Mouse (Mus musculus): ENCODE measurements around the gene Vmn2r120. TPM values are rescaled to one million over a fixed set of nuclear protein-coding genes. Genes with fewer than 3 reads are reported as not detected.

Vmn2r120 gene
- total RNA-seq (2023), result not detected

DNA sequence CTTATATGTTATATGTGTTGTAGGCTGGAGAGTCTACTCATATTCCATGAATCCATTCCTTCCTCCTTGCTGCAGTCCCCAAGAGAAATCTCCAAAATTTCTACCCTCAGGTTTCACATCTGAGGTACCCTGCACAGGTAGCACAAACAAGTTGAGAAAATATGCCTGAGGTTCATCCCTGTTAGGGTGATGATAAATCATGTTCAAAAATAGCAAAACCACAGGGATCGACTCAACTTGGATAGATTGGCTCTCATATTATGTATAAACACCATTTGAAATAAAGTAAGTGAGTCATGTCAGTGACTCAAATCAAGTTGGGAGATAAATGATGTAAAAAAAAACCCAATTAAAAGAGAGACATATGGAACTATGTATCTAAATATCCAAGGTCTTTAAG lies at the start of gene Vmn2r120:
Gene Vmn2r120 (minus strand): TSS at position 101 of the 400 bp plus-strand sequence.

Other genes with a start within 250 kb of the Vmn2r120 start
- 2.1 TPM for gene Adgre1, start 186.8 kb downstream of the Vmn2r120 start, total RNA-seq (2023)
- gene Gm21834, start 196.7 kb upstream of the Vmn2r120 start, total RNA-seq (2023), result not detected
- not detected for gene Cntnap5c, start 224.1 kb upstream of the Vmn2r120 start, total RNA-seq (2023)